Mouse (Mus musculus) embryonic facial prominence, embryonic 11.5 days (tissue): ENCODE measurements at regions not wholly inside any gene's neighbourhood (a gene's known extent, or its start where the extent isn't known, plus 50 kb on each side); places are given as distances from the start of the nearest gene placed in this dataset.
A peak's percentile ranks its signal among the peaks of the same experiment; 100 is the strongest.

Experiments
- ATAC-seq: fragments of 200-750 bp; cut with Nextera tagmentation; replicated peaks from 2 replicates; pipeline ENCODE4 v1.8.0; 2017; ENCODE audit warnings: low read depth; ENCODE audit not compliant: insufficient number of reproducible peaks, low FRiP score, low TSS enrichment
- DNase-seq: peaks from one replicate; pipeline ENCODE4 v3.0.0-alpha.2; 2015; ENCODE audit warnings: low spot score
- H3K27ac ChIP-seq: fragments of 300-500 bp; sonication (generic); replicated peaks from 2 replicates; pipeline ENCODE4 v1.5.1; 2014; ENCODE audit warnings: mild to moderate bottlenecking, low read depth, low read length, control low read depth
- H3K27me3 ChIP-seq: fragments of 300-500 bp; sonication (generic); 2 replicates; pipeline ENCODE4 v1.6.1; 2014; ENCODE audit warnings: mild to moderate bottlenecking, low read length, moderate library complexity, mixed read lengths; ENCODE audit not compliant: control insufficient read depth, insufficient read depth
- H3K36me3 ChIP-seq: fragments of 300-500 bp; sonication (generic); replicated peaks from 2 replicates; pipeline ENCODE4 v1.6.1; 2014; ENCODE audit warnings: low read depth, mild to moderate bottlenecking, low read length, moderate library complexity, mixed read lengths; ENCODE audit not compliant: control insufficient read depth, insufficient read depth
- H3K4me1 ChIP-seq: fragments of 300-500 bp; sonication (generic); 2 replicates; pipeline ENCODE4 v1.6.1; 2014; ENCODE audit warnings: low read length, mixed read lengths; ENCODE audit not compliant: control insufficient read depth, insufficient read depth
- H3K4me2 ChIP-seq: fragments of 300-500 bp; sonication (generic); 2 replicates; pipeline ENCODE4 v1.6.1; 2014; ENCODE audit warnings: low read depth, mild to moderate bottlenecking, control low read depth, low read length, moderate library complexity
- H3K4me3 ChIP-seq: fragments of 300-500 bp; sonication (generic); 2 replicates; pipeline ENCODE4 v1.5.1; 2014; ENCODE audit warnings: low read depth, low read length, control low read depth
- H3K9ac ChIP-seq: fragments of 300-500 bp; sonication (generic); replicated peaks from 2 replicates; pipeline ENCODE4 v1.6.1; 2014; ENCODE audit warnings: mild to moderate bottlenecking, control low read depth, low read length
- H3K9me3 ChIP-seq: fragments of 300-500 bp; sonication (generic); replicated peaks from 2 replicates; pipeline ENCODE4 v1.6.1; 2016; ENCODE audit warnings: mild to moderate bottlenecking, low read length, inconsistent platforms, mixed read lengths; ENCODE audit not compliant: control insufficient read depth
- WGBS: fragments of 180-500 bp; shearing (Covaris S2); extraction: QIAGEN DNeasy Blood & Tissue Kit; methylation state at CpG from one replicate; pipeline ENCODE4 v1.1.7; 2014; 5-methylcytosine and 5-hydroxymethylcytosine counted together

DNA sequence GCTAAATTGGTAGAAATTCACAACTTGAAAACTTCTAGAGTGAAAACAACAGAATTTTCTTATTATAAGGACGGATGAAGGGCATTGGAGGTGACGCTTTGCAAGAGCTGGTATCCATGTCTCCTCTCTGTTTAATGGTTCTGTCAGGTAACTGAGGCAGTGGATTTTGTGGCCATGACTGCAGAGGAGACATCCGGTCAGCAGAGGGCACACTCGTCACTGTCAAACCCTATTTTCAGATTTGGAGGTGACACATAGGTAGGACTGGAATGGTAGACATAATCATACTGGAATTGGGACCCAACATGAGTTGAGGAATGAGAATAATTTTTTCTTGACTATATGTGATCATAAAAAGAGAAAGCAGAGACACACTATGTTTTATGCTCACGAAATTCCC, 98.7 kb upstream of the Zic3 start:
- DNase-seq = peak; percentile 9

DNA sequence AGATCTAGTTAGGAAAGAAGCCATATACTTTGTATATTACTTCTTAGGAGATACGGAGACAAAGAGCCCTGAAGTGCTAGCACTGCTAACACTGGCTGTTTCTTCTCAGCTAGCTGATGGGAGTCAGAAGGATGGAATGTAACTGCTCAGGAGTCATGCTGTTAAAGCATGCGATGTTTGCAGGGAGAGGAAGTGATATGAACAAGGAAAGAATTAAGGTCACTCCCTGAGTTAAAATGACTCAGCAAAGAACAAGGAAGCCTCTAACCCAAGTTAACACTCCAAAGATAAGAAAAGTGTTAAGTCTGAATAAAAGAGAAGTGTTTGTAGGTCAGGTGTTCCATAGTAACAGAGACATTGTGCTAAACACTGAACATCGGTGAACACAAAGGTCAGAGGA, 86.9 kb upstream of the Zic3 start:
- no peak overlapping the region for H3K4me2 ChIP-seq
- no peak for ATAC-seq
- no peaks in the 10 kb centered on the region for H3K36me3 ChIP-seq
- no peak overlapping the region for H3K9ac ChIP-seq
- no peaks in the 10 kb centered on the region for H3K9me3 ChIP-seq
- no peaks in the 10 kb centered on the region for H3K4me1 ChIP-seq
- DNase-seq = no peak
- H3K27ac ChIP-seq = no peak overlapping the region
- no peaks in the 10 kb centered on the region for H3K27me3 ChIP-seq
- no peak overlapping the region for H3K4me3 ChIP-seq
- WGBS = 53% methylated on average over 3 of the region's 3 CpGs

More for the DNA sequence above, 98.7 kb upstream of the Zic3 start:
- no peak overlapping the region for H3K4me3 ChIP-seq
- WGBS = 30% methylated on average over 5 of the region's 5 CpGs
- no peaks in the 10 kb centered on the region for H3K4me1 ChIP-seq
- no peak overlapping the region for H3K9ac ChIP-seq
- H3K27me3 ChIP-seq = peaks cover 10% of the 10 kb centered on the region
- no peak for ATAC-seq
- no peaks in the 10 kb centered on the region for H3K9me3 ChIP-seq
- H3K36me3 ChIP-seq = no peaks in the 10 kb centered on the region
- H3K4me2 ChIP-seq = no peak overlapping the region
- no peak overlapping the region for H3K27ac ChIP-seq

DNA sequence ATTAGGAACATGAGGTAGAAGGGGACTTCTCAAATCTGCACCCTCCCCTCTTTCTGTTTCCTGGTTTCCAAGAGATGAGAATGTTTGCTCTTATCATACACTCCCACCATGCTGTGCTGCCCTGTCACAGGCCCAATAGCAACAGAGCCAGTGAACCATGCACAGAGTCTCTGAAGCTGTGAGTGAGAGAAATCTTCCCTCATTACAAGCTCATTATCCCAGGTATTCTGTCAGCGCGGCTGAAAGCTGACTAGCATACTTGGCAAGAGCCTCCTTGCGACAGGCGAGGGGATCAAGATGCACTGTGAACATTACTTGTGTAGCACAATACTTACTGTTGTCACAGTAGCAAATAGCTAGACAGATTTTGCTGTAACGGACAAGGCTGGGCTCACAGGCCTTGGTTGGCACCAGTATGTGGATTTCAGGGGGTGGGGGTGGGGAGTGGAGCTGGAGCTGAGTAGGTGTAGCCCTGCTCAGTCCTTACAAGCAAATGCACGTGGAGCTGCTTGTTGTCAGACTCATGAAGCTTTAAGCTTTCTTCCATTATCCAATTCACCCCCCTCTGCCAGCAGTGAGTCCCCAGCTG, 84.2 kb upstream of the Zic3 start:
- DNase-seq = no peak
- Histone ChIP-seq H3K4me2 (no peak overlapping the region), H3K9ac (no peak overlapping the region), H3K36me3 (no peaks in the 10 kb centered on the region), H3K27me3 (no peaks in the 10 kb centered on the region), H3K4me1 (no peaks in the 10 kb centered on the region), H3K4me3 (no peak overlapping the region), H3K27ac (no peak overlapping the region), H3K9me3 (no peaks in the 10 kb centered on the region)
- ATAC-seq = no peak
- WGBS = 46% methylated on average over 6 of the region's 6 CpGs

DNA sequence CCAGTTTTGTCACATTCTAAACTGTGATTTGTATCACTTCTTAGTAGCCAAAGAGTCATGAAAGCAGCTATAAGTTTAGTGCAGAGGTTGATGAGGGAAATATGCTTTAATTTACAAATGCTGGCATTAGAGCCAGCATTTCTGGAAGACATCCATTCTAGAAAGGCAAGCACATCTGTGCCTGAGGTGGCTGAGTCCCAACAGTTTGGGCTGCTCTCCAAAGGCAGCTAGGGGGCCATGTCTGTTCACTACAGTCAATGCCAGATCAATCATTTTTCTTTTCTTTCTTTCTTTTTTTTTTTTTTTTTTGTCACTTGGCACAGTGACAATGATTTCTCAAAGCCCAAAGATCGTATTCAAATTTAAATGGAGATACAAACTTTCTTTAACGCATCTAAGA, 71.6 kb upstream of the Zic3 start:
- no peaks in the 10 kb centered on the region for H3K9me3 ChIP-seq
- ATAC-seq (no peak), DNase-seq (no peak)
- no peaks in the 10 kb centered on the region for H3K4me1 ChIP-seq
- H3K36me3 ChIP-seq = no peaks in the 10 kb centered on the region
- H3K4me3 ChIP-seq = no peak overlapping the region
- no peak overlapping the region for H3K4me2 ChIP-seq
- 62% methylated on average over 2 of the region's 2 CpGs for WGBS
- no peaks in the 10 kb centered on the region for H3K27me3 ChIP-seq
- no peak overlapping the region for H3K9ac ChIP-seq
- no peak overlapping the region for H3K27ac ChIP-seq

DNA sequence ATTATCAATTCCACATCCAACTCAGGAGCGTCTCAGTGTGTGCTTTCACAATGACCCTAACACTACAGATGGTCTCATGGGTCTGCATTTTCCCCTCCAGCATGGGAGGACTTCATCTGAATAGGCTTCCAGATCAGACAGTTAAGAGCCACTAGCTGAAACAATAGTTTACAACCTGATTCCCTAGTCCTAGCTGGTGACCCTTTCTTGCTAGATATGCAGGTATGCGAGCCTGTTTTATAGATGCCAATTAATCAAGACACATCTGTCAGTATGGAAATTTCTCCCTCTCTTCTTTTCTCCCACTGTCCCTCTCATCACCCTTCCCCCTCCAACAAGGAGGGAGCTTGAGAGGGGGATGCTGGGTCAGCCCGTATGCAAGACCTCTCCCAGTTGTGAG, 71.2 kb upstream of the Zic3 start:
- WGBS = 41% methylated on average over 3 of the region's 3 CpGs
- H3K4me2 ChIP-seq = no peak overlapping the region
- ATAC-seq (no peak), DNase-seq (no peak)
- no peaks in the 10 kb centered on the region for H3K9me3 ChIP-seq
- H3K4me1 ChIP-seq = no peaks in the 10 kb centered on the region
- no peaks in the 10 kb centered on the region for H3K27me3 ChIP-seq
- no peaks in the 10 kb centered on the region for H3K36me3 ChIP-seq
- no peak overlapping the region for H3K4me3 ChIP-seq
- H3K9ac ChIP-seq = no peak overlapping the region
- H3K27ac ChIP-seq = no peak overlapping the region

DNA sequence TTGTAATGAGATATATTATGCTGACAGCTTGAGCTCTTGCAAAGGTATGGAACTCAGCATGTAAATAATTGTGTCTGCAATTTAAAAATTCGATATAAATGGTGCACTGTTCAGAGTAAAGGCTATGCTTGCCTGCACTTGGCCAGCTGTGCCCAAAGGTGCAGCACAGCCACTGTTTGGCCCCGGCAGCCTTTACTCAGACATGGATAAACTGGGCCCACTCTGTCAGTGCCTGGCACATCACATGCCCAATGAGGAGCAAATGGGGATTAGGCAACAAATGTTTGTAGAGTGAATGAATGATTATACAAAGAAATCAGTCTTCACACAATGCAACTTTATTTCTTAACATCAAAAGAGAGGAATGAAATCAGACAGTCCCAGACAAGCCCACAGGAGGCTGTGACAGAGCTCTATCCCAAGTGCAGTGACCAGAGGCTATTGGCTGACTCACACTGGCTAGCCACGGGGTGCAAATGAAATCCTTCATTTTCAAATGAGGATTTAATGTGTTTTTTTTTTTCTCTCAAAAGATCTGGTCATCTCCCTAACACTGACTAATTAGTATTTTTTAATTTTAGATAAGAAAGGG, 67.8 kb upstream of the Zic3 start:
- Histone ChIP-seq H3K36me3 (no peaks in the 10 kb centered on the region), H3K27me3 (no peaks in the 10 kb centered on the region), H3K9ac (no peak overlapping the region), H3K9me3 (no peaks in the 10 kb centered on the region), H3K4me1 (no peaks in the 10 kb centered on the region), H3K4me2 (no peak overlapping the region), H3K4me3 (no peak overlapping the region), H3K27ac (no peak overlapping the region)
- no peak for DNase-seq
- ATAC-seq = no peak
- WGBS = 33% methylated on average over 3 of the region's 3 CpGs
